Mouse (Mus musculus): ENCODE measurements around the gene Zfp57.

- TF ChIP-seq POLR2A (IDR thresholded peaks at IDR 0.05; ENCODE audit: insufficient read depth, low read depth, low read length) (no peak), CTCF (IDR thresholded peaks at IDR 0.05; ENCODE audit: insufficient read depth, low read depth, low read length) (no peak)
Measured at GRCm38 (mm10) chr17:37044651-37045244, 43.8 kb downstream of the Zfp57 start.
